Mouse (Mus musculus) liver, adult 2 months (tissue): ENCODE data around the gene Nudt21.

Experiments
- CTCF ChIP-seq: fragments of 200-500 bp; IDR thresholded peaks from 2 replicates; pipeline ENCODE4 v1.5.1; 2011; ENCODE audit warnings: low read depth, low read length, control low read depth
- POLR2A ChIP-seq: fragments of 200-500 bp; IDR thresholded peaks from 2 replicates; pipeline ENCODE4 v1.6.1; 2011; ENCODE audit warnings: low read length, control low read depth; ENCODE audit not compliant: insufficient read depth; ENCODE audit errors: extremely low read depth

DNA sequence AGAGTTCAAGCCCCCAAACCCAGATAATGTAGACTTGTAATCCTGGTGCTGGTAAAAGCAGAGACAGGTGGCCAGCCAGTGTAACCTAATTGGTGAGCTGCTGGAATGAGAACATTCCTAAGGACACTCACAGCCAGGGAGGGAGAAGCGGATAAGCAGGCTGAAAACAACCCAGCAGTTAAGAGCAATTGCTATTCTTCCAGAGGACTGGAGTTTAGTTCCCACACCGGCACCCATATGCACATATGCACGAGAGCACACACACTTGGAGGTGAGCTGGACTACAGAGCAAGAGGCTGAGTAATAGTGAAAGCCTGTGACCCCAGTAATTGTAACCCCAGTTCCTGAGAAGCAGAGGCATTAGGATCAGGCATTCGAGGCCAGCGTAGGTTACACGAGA is 12.9 kb downstream of the Nudt21 start:
- no peak for TF ChIP-seq CTCF
- no peak for TF ChIP-seq POLR2A
